Mouse (Mus musculus): ENCODE data around the gene Fbxo31. TPM values are rescaled to one million over a fixed set of nuclear protein-coding genes. Genes with fewer than 3 reads are reported as not detected.

Fbxo31 gene
- polyA plus RNA-seq, 1 experiment, result 96.6 TPM

DNA sequence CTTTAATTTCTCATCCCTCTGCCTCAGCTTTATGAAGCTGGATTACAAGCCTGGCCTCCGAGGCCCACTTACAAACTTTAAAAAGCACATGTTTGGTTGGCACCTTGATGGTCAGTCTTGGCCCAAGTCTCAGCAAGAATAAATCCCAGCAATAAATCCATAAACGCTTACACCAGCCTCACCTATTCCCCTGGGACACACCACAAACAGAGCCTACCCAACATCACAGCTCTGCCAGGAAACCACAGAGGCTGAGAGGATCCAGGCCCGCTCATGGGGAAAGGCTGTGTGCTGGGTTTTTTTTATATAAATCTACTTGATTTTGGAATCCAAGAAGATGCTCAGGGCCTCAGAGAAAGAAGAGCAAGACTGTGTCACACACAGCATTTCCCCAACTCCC is 2.9 kb downstream of the Fbxo31 start:
- no peak for TF ChIP-seq POLR2A (IDR thresholded peaks at IDR 0.05; ENCODE audit: extremely low read depth, insufficient read depth, low read length)
- TF ChIP-seq CTCF (IDR thresholded peaks at IDR 0.05; ENCODE audit: extremely low read depth, insufficient read depth, low read length), result no peak
- H3K27ac ChIP-seq (ENCODE audit: insufficient read depth, low read length), result no peak overlapping the region
- no peak overlapping the region for H3K4me3 ChIP-seq (ENCODE audit: insufficient read depth, low read length)
- H3K4me1 ChIP-seq (ENCODE audit: control insufficient read depth, insufficient read depth, low read length), result peaks cover 3% of the 10 kb centered on the region

GRCm38 (mm10) chr8:121573275-121573674 is 5.3 kb downstream of the Fbxo31 start:
- TF ChIP-seq CTCF (IDR thresholded peaks at IDR 0.05; ENCODE audit: extremely low read depth, insufficient read depth, low read length), result no peak
- no peak for TF ChIP-seq POLR2A (IDR thresholded peaks at IDR 0.05; ENCODE audit: extremely low read depth, insufficient read depth, low read length)
- no peak overlapping the region for H3K27ac ChIP-seq (ENCODE audit: insufficient read depth, low read length)
- no peak overlapping the region for H3K4me3 ChIP-seq (ENCODE audit: insufficient read depth, low read length)
- peaks cover 3% of the 10 kb centered on the region for H3K4me1 ChIP-seq (ENCODE audit: control insufficient read depth, insufficient read depth, low read length)

GRCm38 (mm10) chr8:121572121-121572520 is 6.5 kb downstream of the Fbxo31 start:
- TF ChIP-seq CTCF (IDR thresholded peaks at IDR 0.05; ENCODE audit: extremely low read depth, insufficient read depth, low read length) (no peak), POLR2A (IDR thresholded peaks at IDR 0.05; ENCODE audit: extremely low read depth, insufficient read depth, low read length) (no peak)

DNA sequence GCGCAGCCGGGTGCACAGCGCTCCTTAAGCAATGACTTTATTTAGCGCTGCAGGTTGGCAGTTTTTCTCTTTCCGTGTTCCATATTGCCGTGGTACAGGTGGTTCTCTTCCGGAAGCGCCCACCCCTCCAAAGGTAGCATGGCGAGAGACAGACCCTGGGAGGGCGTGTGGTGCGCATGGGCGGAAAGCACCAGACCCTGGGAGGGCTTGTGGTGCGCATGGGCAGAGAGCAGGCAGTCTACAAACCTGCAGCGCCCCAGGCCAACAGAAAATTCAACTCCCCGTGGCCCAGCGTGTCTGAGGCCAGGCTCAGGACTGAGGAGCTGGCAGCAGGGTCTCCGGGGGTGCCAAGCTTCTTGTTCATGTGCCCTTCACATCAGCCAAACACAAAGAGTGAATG is 7.8 kb downstream of the Fbxo31 start:
- Histone ChIP-seq H3K4me3 (ENCODE audit: insufficient read depth, low read length) (peak overlapping the region; percentile 6; the same call in 1 of the 2 replicates), H3K4me1 (ENCODE audit: control insufficient read depth, insufficient read depth, low read length) (peaks cover 3% of the 10 kb centered on the region), H3K27ac (ENCODE audit: insufficient read depth, low read length) (0 out of 2 replicates have a peak overlapping the region, but pooled peaks have one; percentile 8)
- no peak for TF ChIP-seq CTCF (IDR thresholded peaks at IDR 0.05; ENCODE audit: extremely low read depth, insufficient read depth, low read length)
- no peak for TF ChIP-seq POLR2A (IDR thresholded peaks at IDR 0.05; ENCODE audit: extremely low read depth, insufficient read depth, low read length)

More at GRCm38 (mm10) chr8:121572121-121572520, 6.5 kb downstream of the Fbxo31 start:
- peaks cover 3% of the 10 kb centered on the region for H3K4me1 ChIP-seq (ENCODE audit: control insufficient read depth, insufficient read depth, low read length)
- no peak overlapping the region for H3K27ac ChIP-seq (ENCODE audit: insufficient read depth, low read length)
- H3K4me3 ChIP-seq (ENCODE audit: insufficient read depth, low read length), result no peak overlapping the region

- TF ChIP-seq CTCF (IDR thresholded peaks at IDR 0.05; ENCODE audit: extremely low read depth, insufficient read depth, low read length) (no peak), POLR2A (IDR thresholded peaks at IDR 0.05; ENCODE audit: extremely low read depth, insufficient read depth, low read length) (peak; percentile 23; the same call in 1 of the 2 replicates)
- H3K4me3 ChIP-seq (ENCODE audit: insufficient read depth, low read length), result peak overlapping the region; percentile 6; the same call in 1 of the 2 replicates
Measured at GRCm38 (mm10) chr8:121570335-121570734, 8.3 kb downstream of the Fbxo31 start.

GRCm38 (mm10) chr8:121568321-121568720 is 10.3 kb downstream of the Fbxo31 start:
- H3K4me1 ChIP-seq (ENCODE audit: control insufficient read depth, insufficient read depth, low read length), result peaks cover 3% of the 10 kb centered on the region
- TF ChIP-seq CTCF (IDR thresholded peaks at IDR 0.05; ENCODE audit: extremely low read depth, insufficient read depth, low read length) (no peak), POLR2A (IDR thresholded peaks at IDR 0.05; ENCODE audit: extremely low read depth, insufficient read depth, low read length) (no peak)
- no peak overlapping the region for H3K27ac ChIP-seq (ENCODE audit: insufficient read depth, low read length)
- H3K4me3 ChIP-seq (ENCODE audit: insufficient read depth, low read length), result no peak overlapping the region

More at GRCm38 (mm10) chr8:121570335-121570734, 8.3 kb downstream of the Fbxo31 start:
- H3K4me1 ChIP-seq (ENCODE audit: control insufficient read depth, insufficient read depth, low read length), result peaks cover 3% of the 10 kb centered on the region
- 0 out of 2 replicates have a peak overlapping the region, but pooled peaks have one; percentile 8 for H3K27ac ChIP-seq (ENCODE audit: insufficient read depth, low read length)

DNA sequence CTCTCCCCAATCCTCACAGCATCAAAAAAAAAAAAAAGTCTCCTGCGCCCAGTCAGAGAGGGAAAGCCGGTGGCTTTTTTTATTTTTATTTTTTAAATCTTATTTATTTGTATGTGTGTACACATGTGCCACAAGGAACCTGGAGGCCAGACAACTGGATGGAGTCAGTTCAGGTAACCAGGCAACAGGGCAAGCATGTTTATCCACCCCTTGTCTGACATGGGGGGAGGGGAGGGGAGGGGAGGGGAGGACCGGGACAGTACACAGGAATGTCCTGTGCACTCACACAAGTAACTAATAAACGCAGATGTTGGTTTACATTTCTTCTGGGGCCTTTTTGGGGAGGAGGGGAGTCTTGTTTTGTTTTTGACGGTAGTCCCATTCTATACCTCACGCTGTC is 14.9 kb downstream of the Fbxo31 start:
- peaks cover 1% of the 10 kb centered on the region; the same call in 1 of the 2 replicates for H3K4me1 ChIP-seq (ENCODE audit: control insufficient read depth, insufficient read depth, low read length)
- H3K27ac ChIP-seq (ENCODE audit: insufficient read depth, low read length), result no peak overlapping the region
- TF ChIP-seq CTCF (IDR thresholded peaks at IDR 0.05; ENCODE audit: extremely low read depth, insufficient read depth, low read length) (no peak), POLR2A (IDR thresholded peaks at IDR 0.05; ENCODE audit: extremely low read depth, insufficient read depth, low read length) (no peak)
- H3K4me3 ChIP-seq (ENCODE audit: insufficient read depth, low read length), result no peak overlapping the region

DNA sequence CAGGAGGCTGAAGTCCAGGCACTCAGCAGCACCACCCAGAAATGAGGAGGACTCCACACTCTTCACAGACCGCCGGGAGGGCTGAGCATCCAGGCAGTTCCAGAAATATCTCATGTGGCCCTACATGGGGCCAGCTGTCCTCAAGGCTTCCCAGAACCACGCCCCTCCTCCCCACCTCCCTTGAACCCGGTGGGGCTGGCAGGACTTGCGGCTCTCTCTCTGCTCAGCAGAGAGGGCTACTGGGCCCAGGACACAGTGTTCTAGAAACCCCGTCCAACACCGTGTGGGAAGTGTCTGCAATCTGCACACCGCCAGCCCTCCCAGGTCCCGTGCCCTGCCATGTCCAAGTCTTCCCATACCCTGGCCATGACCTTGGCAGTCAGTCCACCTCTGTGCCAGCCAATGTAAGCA is 15.7 kb downstream of the Fbxo31 start:
- Histone ChIP-seq H3K4me1 (ENCODE audit: control insufficient read depth, insufficient read depth, low read length) (peaks cover 1% of the 10 kb centered on the region; the same call in 1 of the 2 replicates), H3K4me3 (ENCODE audit: insufficient read depth, low read length) (no peak overlapping the region), H3K27ac (ENCODE audit: insufficient read depth, low read length) (0 out of 2 replicates have a peak overlapping the region, but pooled peaks have one; percentile 6)
- TF ChIP-seq POLR2A (IDR thresholded peaks at IDR 0.05; ENCODE audit: extremely low read depth, insufficient read depth, low read length) (no peak), CTCF (IDR thresholded peaks at IDR 0.05; ENCODE audit: extremely low read depth, insufficient read depth, low read length) (no peak)

GRCm38 (mm10) chr8:121561636-121562345 is 16.8 kb downstream of the Fbxo31 start:
- Histone ChIP-seq H3K4me3 (ENCODE audit: insufficient read depth, low read length) (no peak overlapping the region), H3K4me1 (ENCODE audit: control insufficient read depth, insufficient read depth, low read length) (peaks cover 1% of the 10 kb centered on the region; the same call in 1 of the 2 replicates), H3K27ac (ENCODE audit: insufficient read depth, low read length) (0 out of 2 replicates have a peak overlapping the region, but pooled peaks have one; percentile 6)
- no peak for TF ChIP-seq POLR2A (IDR thresholded peaks at IDR 0.05; ENCODE audit: extremely low read depth, insufficient read depth, low read length)
